Mouse (Mus musculus): Measurements from ENCODE around the gene Wdr90.

The Wdr90 gene

GRCm38 (mm10) chr17:25806507-25806906 is 54.8 kb downstream of the Wdr90 start:
- DNase-seq (ENCODE audit: low read depth): no peak

GRCm38 (mm10) chr17:25802825-25803517 is 58.3 kb downstream of the Wdr90 start:
- no peak for DNase-seq (ENCODE audit: low read depth)

- peak; percentile 74 for DNase-seq (ENCODE audit: low read depth)
Measured at GRCm38 (mm10) chr17:25801029-25801428, 60.3 kb downstream of the Wdr90 start.

- peak; percentile 86 for DNase-seq (ENCODE audit: low read depth)
Measured at GRCm38 (mm10) chr17:25796951-25797369, 64.3 kb downstream of the Wdr90 start, which contains the start of gene Metrn. Metrn (minus strand) TSS chr17:25797136.

GRCm38 (mm10) chr17:25796211-25796771 is 65.0 kb downstream of the Wdr90 start:
- DNase-seq (ENCODE audit: low read depth): no peak

GRCm38 (mm10) chr17:25795609-25796092 is 65.7 kb downstream of the Wdr90 start, which contains the start of gene AC134908.4:
AC134908.4 (minus strand) TSS chr17:25795659.
- DNase-seq (ENCODE audit: low read depth): no peak

GRCm38 (mm10) chr17:25794998-25795397 is 66.3 kb downstream of the Wdr90 start:
- DNase-seq (ENCODE audit: low read depth): no peak

Measured in c-Kit-positive CD71-negative TER-119-negative erythroid progenitor cells, embryonic 14.5 days (primary cell).